Mouse (Mus musculus): ENCODE measurements at regions not wholly inside any gene's neighbourhood (a gene's known extent, or its start where the extent isn't known, plus 50 kb on each side); places are given as distances from the start of the nearest gene placed in this dataset.

- Histone ChIP-seq H3K27me3 (ENCODE audit: control insufficient read depth, insufficient read depth, low read length) (no peaks in the 10 kb centered on the region), H3K9me3 (ENCODE audit: control insufficient read depth, low read length) (no peaks in the 10 kb centered on the region), H3K9ac (ENCODE audit: low read depth, low read length, severe bottlenecking) (no peak overlapping the region), H3K27ac (replicated peaks; ENCODE audit: low read depth, low read length) (no peak overlapping the region), H3K36me3 (ENCODE audit: control insufficient read depth, insufficient read depth, low read length) (no peaks in the 10 kb centered on the region), H3K4me3 (replicated peaks; ENCODE audit: low read length) (no peak overlapping the region), H3K4me1 (ENCODE audit: control insufficient read depth, insufficient read depth, low read length) (no peaks in the 10 kb centered on the region), H3K4me2 (replicated peaks; ENCODE audit: low read depth, low read length, severe bottlenecking) (no peak overlapping the region)
- ATAC-seq (ENCODE audit: low FRiP score, low read depth) (no peak), DNase-seq (ENCODE audit: low spot score) (no peak)
- TF ChIP-seq POLR2A (IDR thresholded peaks at IDR 0.05; ENCODE audit: borderline replicate concordance, extremely low read depth, insufficient read depth, insufficient read length): no peak
- WGBS: 85% methylated on average over 7 of the region's 7 CpGs
Measured at GRCm38 (mm10) chr4:47936470-47937125, 108.4 kb upstream of the Nr4a3 start.

GRCm38 (mm10) chr4:47947869-47948573, 96.9 kb upstream of the Nr4a3 start:
- no peaks in the 10 kb centered on the region for H3K36me3 ChIP-seq (ENCODE audit: control insufficient read depth, insufficient read depth, low read length)
- H3K9ac ChIP-seq (ENCODE audit: low read depth, low read length, severe bottlenecking): no peak overlapping the region
- DNase-seq (ENCODE audit: low spot score): peak; percentile 11
- ATAC-seq (ENCODE audit: low FRiP score, low read depth): 0 out of 2 replicates have a peak, but pooled peaks have one; percentile 12
- H3K9me3 ChIP-seq (ENCODE audit: control insufficient read depth, low read length): no peaks in the 10 kb centered on the region
- no peaks in the 10 kb centered on the region for H3K27me3 ChIP-seq (ENCODE audit: control insufficient read depth, insufficient read depth, low read length)
- WGBS: 60% methylated on average over 16 of the region's 16 CpGs
- TF ChIP-seq POLR2A (IDR thresholded peaks at IDR 0.05; ENCODE audit: borderline replicate concordance, extremely low read depth, insufficient read depth, insufficient read length): no peak
- peaks cover 2% of the 10 kb centered on the region; the same call in 1 of the 2 replicates for H3K4me1 ChIP-seq (ENCODE audit: control insufficient read depth, insufficient read depth, low read length)
- H3K4me2 ChIP-seq (replicated peaks; ENCODE audit: low read depth, low read length, severe bottlenecking): no peak overlapping the region
- H3K4me3 ChIP-seq (replicated peaks; ENCODE audit: low read length): no peak overlapping the region
- H3K27ac ChIP-seq (replicated peaks; ENCODE audit: low read depth, low read length): no peak overlapping the region

- H3K9ac ChIP-seq (ENCODE audit: low read depth, low read length, severe bottlenecking): no peak overlapping the region
- DNase-seq (ENCODE audit: low spot score) (no peak), ATAC-seq (ENCODE audit: low FRiP score, low read depth) (no peak)
- no peak for TF ChIP-seq POLR2A (IDR thresholded peaks at IDR 0.05; ENCODE audit: borderline replicate concordance, extremely low read depth, insufficient read depth, insufficient read length)
- no peaks in the 10 kb centered on the region for H3K36me3 ChIP-seq (ENCODE audit: control insufficient read depth, insufficient read depth, low read length)
- WGBS: 43% methylated on average over 8 of the region's 8 CpGs
- H3K27ac ChIP-seq (replicated peaks; ENCODE audit: low read depth, low read length): no peak overlapping the region
- no peaks in the 10 kb centered on the region for H3K9me3 ChIP-seq (ENCODE audit: control insufficient read depth, low read length)
- no peak overlapping the region for H3K4me2 ChIP-seq (replicated peaks; ENCODE audit: low read depth, low read length, severe bottlenecking)
- H3K4me3 ChIP-seq (replicated peaks; ENCODE audit: low read length): no peak overlapping the region
- H3K4me1 ChIP-seq (ENCODE audit: control insufficient read depth, insufficient read depth, low read length): peaks cover 2% of the 10 kb centered on the region; the same call in 1 of the 2 replicates
- no peaks in the 10 kb centered on the region for H3K27me3 ChIP-seq (ENCODE audit: control insufficient read depth, insufficient read depth, low read length)
Measured at GRCm38 (mm10) chr4:47948789-47949188, 96.2 kb upstream of the Nr4a3 start.

GRCm38 (mm10) chr4:47954576-47955305, 90.2 kb upstream of the Nr4a3 start:
- TF ChIP-seq POLR2A (IDR thresholded peaks at IDR 0.05; ENCODE audit: borderline replicate concordance, extremely low read depth, insufficient read depth, insufficient read length): no peak
- H3K4me2 ChIP-seq (replicated peaks; ENCODE audit: low read depth, low read length, severe bottlenecking): no peak overlapping the region
- 61% methylated on average over 15 of the region's 15 CpGs for WGBS
- H3K4me1 ChIP-seq (ENCODE audit: control insufficient read depth, insufficient read depth, low read length): no peaks in the 10 kb centered on the region
- no peak overlapping the region for H3K9ac ChIP-seq (ENCODE audit: low read depth, low read length, severe bottlenecking)
- H3K36me3 ChIP-seq (ENCODE audit: control insufficient read depth, insufficient read depth, low read length): no peaks in the 10 kb centered on the region
- H3K27me3 ChIP-seq (ENCODE audit: control insufficient read depth, insufficient read depth, low read length): no peaks in the 10 kb centered on the region
- no peaks in the 10 kb centered on the region for H3K9me3 ChIP-seq (ENCODE audit: control insufficient read depth, low read length)
- no peak for DNase-seq (ENCODE audit: low spot score)
- no peak for ATAC-seq (ENCODE audit: low FRiP score, low read depth)
- no peak overlapping the region for H3K4me3 ChIP-seq (replicated peaks; ENCODE audit: low read length)
- H3K27ac ChIP-seq (replicated peaks; ENCODE audit: low read depth, low read length): no peak overlapping the region

- Histone ChIP-seq H3K4me1 (ENCODE audit: control insufficient read depth, insufficient read depth, low read length) (no peaks in the 10 kb centered on the region), H3K4me2 (replicated peaks; ENCODE audit: low read depth, low read length, severe bottlenecking) (no peak overlapping the region), H3K27ac (replicated peaks; ENCODE audit: low read depth, low read length) (no peak overlapping the region), H3K9me3 (ENCODE audit: control insufficient read depth, low read length) (no peaks in the 10 kb centered on the region), H3K36me3 (ENCODE audit: control insufficient read depth, insufficient read depth, low read length) (no peaks in the 10 kb centered on the region), H3K9ac (ENCODE audit: low read depth, low read length, severe bottlenecking) (no peak overlapping the region), H3K27me3 (ENCODE audit: control insufficient read depth, insufficient read depth, low read length) (no peaks in the 10 kb centered on the region), H3K4me3 (replicated peaks; ENCODE audit: low read length) (no peak overlapping the region)
- DNase-seq (ENCODE audit: low spot score) (no peak), ATAC-seq (ENCODE audit: low FRiP score, low read depth) (no peak)
- WGBS: 80% methylated on average over 4 of the region's 4 CpGs
- TF ChIP-seq POLR2A (IDR thresholded peaks at IDR 0.05; ENCODE audit: borderline replicate concordance, extremely low read depth, insufficient read depth, insufficient read length): no peak
Measured at GRCm38 (mm10) chr4:47964630-47965029, 80.3 kb upstream of the Nr4a3 start.

All from limb, embryonic 14.5 days (tissue).